Mouse (Mus musculus) brain, embryonic 14.5 days (tissue): Measurements from ENCODE around the gene Lsm3. TPM values are rescaled to one million over a fixed set of nuclear protein-coding genes. Genes with fewer than 3 reads are reported as not detected.
"Not testable (repeated sequence)": the region's sequence is repeated elsewhere in the genome, so short reads cannot be mapped to it uniquely, and the experiment has no call there.

ENCODE experiments used
- DNase-seq: peaks from one replicate; pipeline ENCODE4 v3.0.0-alpha.2; 2011; ENCODE audit warnings: low read depth
- CTCF ChIP-seq: fragments of 200-500 bp; IDR thresholded peaks from 2 replicates; pipeline ENCODE4 v1.5.1; 2012; ENCODE audit warnings: inconsistent platforms, mild to moderate bottlenecking, moderate library complexity, borderline replicate concordance; ENCODE audit not compliant: insufficient read depth, insufficient read length; ENCODE audit errors: extremely low read depth
- POLR2A ChIP-seq: fragments of 200-500 bp; IDR thresholded peaks from 2 replicates; pipeline ENCODE4 v1.6.1; 2012; ENCODE audit warnings: mild to moderate bottlenecking, inconsistent platforms, borderline replicate concordance; ENCODE audit not compliant: poor library complexity, insufficient read depth, insufficient read length, severe bottlenecking; ENCODE audit errors: extremely low read depth
- polyA plus RNA-seq: library from polyadenylated mRNA; depleted of rRNA; stranded (reverse); fragments of >200 nt; gene quantifications from 2 replicates; pipeline ENCODE4 v1.2.3, GENCODE M21; 2012; rRNA removed

Lsm3 gene
- 87.3 and 117 TPM in 2 replicates for polyA plus RNA-seq

- TF ChIP-seq CTCF (no peak), POLR2A (peak; percentile 78)
- DNase-seq = peak; percentile 99
Observed at GRCm38 (mm10) chr6:91515545-91516449, at the start of gene Lsm3, which contains the start of gene Xpc. TSS of gene Lsm3 (plus strand) at chr6:91515928. TSS of gene Xpc (minus strand) at chr6:91515888.

GRCm38 (mm10) chr6:91467106-91467505 lies 48.6 kb upstream of the Lsm3 start:
- DNase-seq = no peak
- no peak for TF ChIP-seq POLR2A
- no peak for TF ChIP-seq CTCF

- no peak for DNase-seq
- TF ChIP-seq POLR2A (no peak), CTCF (no peak)
Observed at GRCm38 (mm10) chr6:91470712-91471111, 45.0 kb upstream of the Lsm3 start.

- not testable (repeated sequence) for DNase-seq
Observed at GRCm38 (mm10) chr6:91471427-91471826, 44.3 kb upstream of the Lsm3 start.

- TF ChIP-seq CTCF (no peak), POLR2A (no peak)
Observed at GRCm38 (mm10) chr6:91472319-91472718, 43.4 kb upstream of the Lsm3 start.

GRCm38 (mm10) chr6:91472868-91473804 lies 42.6 kb upstream of the Lsm3 start, which contains the start of the genes Chchd4 and Tmem43:
TSS of gene Chchd4 (minus strand) at chr6:91473546.
TSS of gene Tmem43 (plus strand) at chr6:91473703.
- TF ChIP-seq POLR2A = peak; percentile 58; the same call in 1 of the 2 replicates
- TF ChIP-seq CTCF = no peak

More at GRCm38 (mm10) chr6:91472319-91472718, 43.4 kb upstream of the Lsm3 start:
- DNase-seq = peak; percentile 33

GRCm38 (mm10) chr6:91473805-91474440 lies 41.8 kb upstream of the Lsm3 start:
- TF ChIP-seq CTCF = no peak
- TF ChIP-seq POLR2A = no peak; the same call in 1 of the 2 replicates

More at GRCm38 (mm10) chr6:91472868-91473804, 42.6 kb upstream of the Lsm3 start, which contains the start of the genes Chchd4 and Tmem43:
- peak; percentile 100 for DNase-seq

GRCm38 (mm10) chr6:91474441-91475190 lies 41.1 kb upstream of the Lsm3 start:
- TF ChIP-seq POLR2A (no peak), CTCF (no peak)
- no peak for DNase-seq

More at GRCm38 (mm10) chr6:91473805-91474440, 41.8 kb upstream of the Lsm3 start:
- DNase-seq = no peak

- no peak for TF ChIP-seq POLR2A
- no peak for TF ChIP-seq CTCF
Observed at GRCm38 (mm10) chr6:91476541-91476940, 39.2 kb upstream of the Lsm3 start.

GRCm38 (mm10) chr6:91483371-91483770 lies 32.4 kb upstream of the Lsm3 start:
- no peak for DNase-seq
- no peak for TF ChIP-seq CTCF
- no peak for TF ChIP-seq POLR2A

More at GRCm38 (mm10) chr6:91476541-91476940, 39.2 kb upstream of the Lsm3 start:
- DNase-seq = no peak
